Mouse (Mus musculus): ENCODE results near the gene Wnt10a.
"Not testable (repeated sequence)": the region's sequence is repeated elsewhere in the genome, so short reads cannot be mapped to it uniquely, and the experiment has no call there.

Wnt10a gene

GRCm38 (mm10) chr1:74787846-74788245 is 3.5 kb upstream of the Wnt10a start:
- DNase-seq (ENCODE audit: low read depth): peak; percentile 49

- DNase-seq (ENCODE audit: low read depth): no peak
Measured at GRCm38 (mm10) chr1:74788603-74789176, 2.6 kb upstream of the Wnt10a start.

- no peak for DNase-seq (ENCODE audit: low read depth)
Measured at GRCm38 (mm10) chr1:74790095-74790494, 1.2 kb upstream of the Wnt10a start.

- DNase-seq (ENCODE audit: low read depth): no peak
Measured at GRCm38 (mm10) chr1:74792831-74793660, 1.7 kb downstream of the Wnt10a start.

GRCm38 (mm10) chr1:74794487-74795144 is 3.3 kb downstream of the Wnt10a start:
- no peak for DNase-seq (ENCODE audit: low read depth)

GRCm38 (mm10) chr1:74795145-74795529 is 3.8 kb downstream of the Wnt10a start:
- no peak for DNase-seq (ENCODE audit: low read depth)

GRCm38 (mm10) chr1:74797459-74797858 is 6.1 kb downstream of the Wnt10a start:
- no peak for DNase-seq (ENCODE audit: low read depth)

GRCm38 (mm10) chr1:74800424-74800888 is 9.1 kb downstream of the Wnt10a start:
- DNase-seq (ENCODE audit: low read depth): no peak

- DNase-seq (ENCODE audit: low read depth): no peak
Measured at GRCm38 (mm10) chr1:74801631-74802140, 10.4 kb downstream of the Wnt10a start.

- no peak for DNase-seq (ENCODE audit: low read depth)
Measured at GRCm38 (mm10) chr1:74802795-74803656, 11.7 kb downstream of the Wnt10a start.

- no peak for DNase-seq (ENCODE audit: low read depth)
Measured at GRCm38 (mm10) chr1:74804211-74804870, 13.0 kb downstream of the Wnt10a start.

GRCm38 (mm10) chr1:74805340-74805835 is 14.1 kb downstream of the Wnt10a start:
- no peak for DNase-seq (ENCODE audit: low read depth)

- DNase-seq (ENCODE audit: low read depth): no peak
Measured at GRCm38 (mm10) chr1:74805843-74806242, 14.5 kb downstream of the Wnt10a start.

- DNase-seq (ENCODE audit: low read depth): no peak
Measured at GRCm38 (mm10) chr1:74806360-74807311, 15.3 kb downstream of the Wnt10a start.

- no peak for DNase-seq (ENCODE audit: low read depth)
Measured at GRCm38 (mm10) chr1:74807551-74808071, 16.3 kb downstream of the Wnt10a start.

- DNase-seq (ENCODE audit: low read depth): peak; percentile 69
Measured at GRCm38 (mm10) chr1:74808078-74808477, 16.8 kb downstream of the Wnt10a start.

GRCm38 (mm10) chr1:74809007-74809406 is 17.7 kb downstream of the Wnt10a start:
- DNase-seq (ENCODE audit: low read depth): no peak

- no peak for DNase-seq (ENCODE audit: low read depth)
Measured at GRCm38 (mm10) chr1:74814931-74815647, 23.8 kb downstream of the Wnt10a start.

- not testable (repeated sequence) for DNase-seq (ENCODE audit: low read depth)
Measured at GRCm38 (mm10) chr1:74815965-74816364, 24.6 kb downstream of the Wnt10a start.
